Mouse (Mus musculus) C2C12 (cell line): ENCODE measurements around the gene Gm17359.

Experiments
- CTCF ChIP-seq: IDR thresholded peaks from one replicate; pipeline ENCODE4 v1.5.1; 2011; ENCODE audit not compliant: control insufficient read depth, insufficient read depth, insufficient read length
- MAX ChIP-seq: IDR thresholded peaks from one replicate; pipeline ENCODE4 v1.6.1; 2011; ENCODE audit warnings: mild to moderate bottlenecking, control low read depth
- USF1 ChIP-seq: IDR thresholded peaks from one replicate; pipeline ENCODE4 v1.6.1; 2011; ENCODE audit warnings: low read depth, mild to moderate bottlenecking, control low read depth, moderate library complexity

- no peak for TF ChIP-seq CTCF
- no peak for TF ChIP-seq MAX
- no peak for TF ChIP-seq USF1
Measured at GRCm38 (mm10) chr3:79368306-79368705, 31.8 kb downstream of the Gm17359 start.
